ENCODE assay signal across 22 mouse cellular contexts in genomic region chr12:54350293-54350692, GRCm38 (mm10).
DNase-seq lines count a peak whose midpoint lies in the region; ATAC-seq lines count a peak whose summit lies in the region.
"Had no signal": no experiment of that assay in that cellular context is flagged by ENCODE, and none has a peak within 500 bp of the region (broad histone marks: within the 10 kb centered on the region; RNA-seq: fewer than 3 reads in every experiment).

No protein-coding gene starts in this region.

- no peak overlapping the region for H3K27ac ChIP-seq in hindbrain, embryonic 14.5 days
- H3K27ac ChIP-seq in hindbrain, embryonic 13.5 days: no peak overlapping the region
- H3K27ac ChIP-seq in lung, embryonic 16.5 days (ENCODE audit: low read length): no peak overlapping the region
- H3K27ac ChIP-seq: forebrain, embryonic 15.5 days; left cerebral cortex, adult 2 months; neural tube, embryonic 12.5 days had no signal

- H3K4me2 ChIP-seq in hindbrain, embryonic 14.5 days (replicated peaks): no peak overlapping the region
- no peak overlapping the region for H3K4me2 ChIP-seq in hindbrain, embryonic 13.5 days
- H3K4me2 ChIP-seq in lung, embryonic 16.5 days (ENCODE audit: low read depth, low read length): no peak overlapping the region
- H3K4me2 ChIP-seq: forebrain, embryonic 15.5 days; liver, embryonic 11.5 days; neural tube, embryonic 12.5 days had no signal

- no peaks in the 10 kb centered on the region for H3K9me3 ChIP-seq in hindbrain, embryonic 14.5 days (ENCODE audit: control insufficient read depth, low read length)
- no peaks in the 10 kb centered on the region for H3K9me3 ChIP-seq in hindbrain, embryonic 13.5 days
- H3K9me3 ChIP-seq in lung, embryonic 16.5 days (ENCODE audit: control insufficient read depth, low read length): no peaks in the 10 kb centered on the region
- H3K9me3 ChIP-seq: forebrain, embryonic 15.5 days; megakaryocyte, embryonic 14.5 days; neural tube, embryonic 12.5 days had no signal

- no peaks in the 10 kb centered on the region for H3K27me3 ChIP-seq in hindbrain, embryonic 14.5 days (ENCODE audit: control insufficient read depth, insufficient read depth, low read length)
- no peaks in the 10 kb centered on the region for H3K27me3 ChIP-seq in hindbrain, embryonic 13.5 days
- H3K27me3 ChIP-seq in lung, embryonic 16.5 days (ENCODE audit: control insufficient read depth, insufficient read depth, low read depth, low read length): no peaks in the 10 kb centered on the region
- H3K27me3 ChIP-seq: forebrain, embryonic 15.5 days; neural tube, embryonic 12.5 days had no signal

- H3K9ac ChIP-seq in hindbrain, embryonic 14.5 days: no peak overlapping the region
- H3K9ac ChIP-seq in hindbrain, embryonic 13.5 days: no peak overlapping the region
- no peak overlapping the region for H3K9ac ChIP-seq in lung, embryonic 16.5 days (ENCODE audit: low read length)
- H3K9ac ChIP-seq: forebrain, embryonic 15.5 days; neural tube, embryonic 12.5 days had no signal

- no peak overlapping the region for H3K4me3 ChIP-seq in hindbrain, embryonic 14.5 days (replicated peaks; ENCODE audit: low read length)
- H3K4me3 ChIP-seq in hindbrain, embryonic 13.5 days: no peak overlapping the region
- H3K4me3 ChIP-seq in lung, embryonic 16.5 days (ENCODE audit: low read length): no peak overlapping the region
- H3K4me3 ChIP-seq: forebrain, embryonic 15.5 days; left cerebral cortex, adult 2 months; megakaryocyte, embryonic 14.5 days; neural tube, embryonic 12.5 days had no signal

- 36% methylated on average over 1 of the region's 1 CpGs for WGBS in hindbrain, embryonic 14.5 days
- 23% methylated on average over 1 of the region's 1 CpGs for WGBS in hindbrain, embryonic 13.5 days
- WGBS in lung, embryonic 16.5 days: 6% methylated on average over 1 of the region's 1 CpGs

- peaks cover 19% of the 10 kb centered on the region for H3K4me1 ChIP-seq in hindbrain, embryonic 14.5 days (replicated peaks; ENCODE audit: control insufficient read depth, insufficient read depth, low read length)
- H3K4me1 ChIP-seq in hindbrain, embryonic 13.5 days (replicated peaks): peaks cover 26% of the 10 kb centered on the region
- peaks cover 9% of the 10 kb centered on the region; the same call in 1 of the 2 replicates for H3K4me1 ChIP-seq in lung, embryonic 16.5 days (replicated peaks; ENCODE audit: control insufficient read depth, insufficient read depth, low read length)
- H3K4me1 ChIP-seq: megakaryocyte, embryonic 14.5 days had no signal

- ATAC-seq in hindbrain, embryonic 14.5 days (ENCODE audit: low FRiP score): peak; percentile 75; the same call in 1 of the 2 replicates
- no peak for ATAC-seq in hindbrain, embryonic 13.5 days (ENCODE audit: low FRiP score)
- ATAC-seq in lung, embryonic 16.5 days (ENCODE audit: low read depth): peak; percentile 77
- ATAC-seq: activated CD4-positive, CD25-positive, alpha-beta regulatory T cell, adult 4 months; forebrain, embryonic 15.5 days; inflammation-experienced regulatory T-cells, adult 6 months had no signal

- DNase-seq in hindbrain, embryonic 14.5 days (ENCODE audit: low spot score): peak; percentile 75
- DNase-seq in lung, postnatal 36 days: no peak
- peak; percentile 19 for DNase-seq in NIH3T3 (ENCODE audit: low read depth)
- DNase-seq in brain, adult 2 months (ENCODE audit: low read depth, low spot score): peak; percentile 27
- no peak for DNase-seq in embryo, embryonic 11 days
- DNase-seq: cerebellum, adult 9-10 months; gastrocnemius, postnatal 36 days; heart, postnatal 14 days; kidney, postnatal 4 days; layer of hippocampus, adult 9-11 months; left cerebral cortex, postnatal 4 days; lung, adult 2 months; thymus, postnatal 4 days had no signal

- H3K36me3 ChIP-seq in hindbrain, embryonic 14.5 days (replicated peaks; ENCODE audit: control insufficient read depth, insufficient read depth): no peaks in the 10 kb centered on the region
- H3K36me3 ChIP-seq in hindbrain, embryonic 13.5 days: no peaks in the 10 kb centered on the region
- no peaks in the 10 kb centered on the region for H3K36me3 ChIP-seq in lung, embryonic 16.5 days (ENCODE audit: control insufficient read depth, insufficient read depth, low read length)
- H3K36me3 ChIP-seq: forebrain, embryonic 15.5 days; neural tube, embryonic 12.5 days had no signal

Comparison
In these comparisons a context has a peak if more than half of its experiments do, and no peak if none do; other contexts are left out.
1. DNase-seq: peak in hindbrain, embryonic 14.5 days (single experiment), NIH3T3 (single experiment) and brain, adult 2 months (single experiment); none in lung, postnatal 36 days (single experiment) and embryo, embryonic 11 days (single experiment).